Mouse (Mus musculus): ENCODE measurements at regions not wholly inside any gene's neighbourhood (a gene's known extent, or its start where the extent isn't known, plus 50 kb on each side); places are given as distances from the start of the nearest gene placed in this dataset.
A peak's percentile ranks its signal among the peaks of the same experiment; 100 is the strongest.

- peak in 1 of 2 experiments; percentile 3 for DNase-seq (ENCODE audit: low spot score in 2 of 2)
Observed at GRCm38 (mm10) chr15:65733326-65733725, 718.6 kb upstream of the Gm21961 start.

GRCm38 (mm10) chr15:65731308-65731707 lies 716.6 kb upstream of the Gm21961 start:
- DNase-seq (ENCODE audit: low spot score in 2 of 2): no peak

GRCm38 (mm10) chr15:65727061-65727460 lies 712.4 kb upstream of the Gm21961 start:
- DNase-seq (ENCODE audit: low spot score in 2 of 2): no peak

- no peak for DNase-seq (ENCODE audit: low spot score in 2 of 2)
Observed at GRCm38 (mm10) chr15:65726271-65726670, 711.6 kb upstream of the Gm21961 start.

GRCm38 (mm10) chr15:65703559-65703958 lies 688.9 kb upstream of the Gm21961 start:
- DNase-seq (ENCODE audit: low spot score in 2 of 2): peak; percentile 2 to 13

GRCm38 (mm10) chr15:65701510-65701909 lies 686.8 kb upstream of the Gm21961 start:
- peak in 1 of 2 experiments; percentile 5 for DNase-seq (ENCODE audit: low spot score in 2 of 2)

- DNase-seq (ENCODE audit: low spot score in 2 of 2): no peak
Observed at GRCm38 (mm10) chr15:65698596-65698995, 683.9 kb upstream of the Gm21961 start.

Data from frontal cortex, postnatal 25 days (tissue).